Mouse (Mus musculus) liver, postnatal 0 days (tissue): ENCODE data around the gene Zfp148. TPM values are rescaled to one million over a fixed set of nuclear protein-coding genes. Genes with fewer than 3 reads are reported as not detected.

Source experiments
- ATAC-seq: fragments of 200-750 bp; cut with Nextera tagmentation; 2 replicates; pipeline ENCODE4 v1.8.0; 2017; ENCODE audit warnings: mild to moderate bottlenecking, moderate library complexity
- DNase-seq: peaks from one replicate; pipeline ENCODE4 v3.0.0-alpha.2; 2016
- H3K27ac ChIP-seq: fragments of 300-500 bp; sonication (generic); 2 replicates; pipeline ENCODE4 v1.5.1; 2014; ENCODE audit warnings: antibody characterized with exemption, moderate library complexity, mild to moderate bottlenecking, low read depth
- H3K27me3 ChIP-seq: fragments of 300-500 bp; sonication (generic); 2 replicates; pipeline ENCODE4 v1.6.1; 2014; ENCODE audit warnings: low read length, control low read depth, mixed read lengths; ENCODE audit not compliant: insufficient read depth
- H3K36me3 ChIP-seq: fragments of 300-500 bp; sonication (generic); replicated peaks from 2 replicates; pipeline ENCODE4 v1.6.1; 2014; ENCODE audit warnings: mild to moderate bottlenecking, control low read depth, low read length, moderate library complexity, mixed read lengths; ENCODE audit not compliant: insufficient read depth
- H3K4me1 ChIP-seq: fragments of 300-500 bp; sonication (generic); 2 replicates; pipeline ENCODE4 v1.6.1; 2014; ENCODE audit warnings: antibody characterized with exemption, mild to moderate bottlenecking, control low read depth; ENCODE audit not compliant: insufficient read depth
- H3K4me2 ChIP-seq: fragments of 300-500 bp; sonication (generic); 2 replicates; pipeline ENCODE4 v1.6.1; 2014; ENCODE audit warnings: low read depth, mild to moderate bottlenecking, low read length, moderate library complexity, mixed read lengths
- H3K4me3 ChIP-seq: fragments of 300-500 bp; sonication (generic); 2 replicates; pipeline ENCODE4 v1.5.1; 2014; ENCODE audit warnings: low read depth, low read length
- H3K9ac ChIP-seq: fragments of 300-500 bp; sonication (generic); replicated peaks from 2 replicates; pipeline ENCODE4 v1.6.1; 2014; ENCODE audit warnings: mild to moderate bottlenecking, moderate library complexity
- H3K9me3 ChIP-seq: fragments of 300-500 bp; sonication (generic); 2 replicates; pipeline ENCODE4 v1.6.1; 2016; ENCODE audit warnings: mild to moderate bottlenecking, control low read depth, low read length, mixed read lengths
- CTCF ChIP-seq: sonication (generic); IDR thresholded peaks from 2 replicates; pipeline ENCODE4 v1.5.1; 2016; ENCODE audit warnings: antibody characterized with exemption, low read depth
- EP300 ChIP-seq: IDR thresholded peaks from 2 replicates; pipeline ENCODE4 v1.6.1; 2016; ENCODE audit warnings: antibody characterized with exemption, low read depth, mild to moderate bottlenecking
- WGBS: fragments of 180-500 bp; shearing (Covaris S2); extraction: QIAGEN DNeasy Blood & Tissue Kit; methylation state at CpG from one replicate; pipeline ENCODE4 v1.1.7; 2014; ENCODE audit not compliant: insufficient replicate concordance; 5-methylcytosine and 5-hydroxymethylcytosine counted together
- polyA plus RNA-seq: library from polyadenylated mRNA; unstranded; fragments of >200 nt; fragmentation: Nextera tagmentation; extraction: Ambion mirVana; gene quantifications from 2 replicates; pipeline ENCODE4 v1.2.1, GENCODE M21; 2015

Zfp148 gene
- polyA plus RNA-seq, 1 experiment from 2014 or later, result 13.2 TPM

GRCm38 (mm10) chr16:33523571-33523970, 142.9 kb downstream of the Zfp148 start:
- 71% methylated on average over 10 of the region's 10 CpGs for WGBS
- H3K27ac ChIP-seq, result no peak overlapping the region
- no peak for ATAC-seq

GRCm38 (mm10) chr16:33529502-33530454, 149.1 kb downstream of the Zfp148 start:
- DNase-seq (no peak), ATAC-seq (0 out of 2 replicates have a peak, but pooled peaks have one; percentile 15)
- TF ChIP-seq CTCF, result no peak
- TF ChIP-seq EP300, result no peak
- Histone ChIP-seq H3K27me3 (no peaks in the 10 kb centered on the region), H3K27ac (no peak overlapping the region), H3K9me3 (no peaks in the 10 kb centered on the region), H3K4me3 (no peak overlapping the region), H3K4me1 (no peaks in the 10 kb centered on the region), H3K9ac (no peak overlapping the region), H3K4me2 (no peak overlapping the region), H3K36me3 (no peaks in the 10 kb centered on the region)
- 52% methylated on average over 11 of the region's 11 CpGs for WGBS

More at GRCm38 (mm10) chr16:33523571-33523970, 142.9 kb downstream of the Zfp148 start:
- Histone ChIP-seq H3K4me3 (no peak overlapping the region), H3K4me1 (no peaks in the 10 kb centered on the region), H3K27me3 (no peaks in the 10 kb centered on the region), H3K36me3 (no peaks in the 10 kb centered on the region), H3K9ac (no peak overlapping the region), H3K9me3 (no peaks in the 10 kb centered on the region), H3K4me2 (no peak overlapping the region)
- DNase-seq, result no peak
- TF ChIP-seq EP300 (no peak), CTCF (no peak)

- H3K9me3 ChIP-seq, result no peaks in the 10 kb centered on the region
- H3K27ac ChIP-seq, result peak overlapping the region; percentile 6; the same call in 1 of the 2 replicates
- no peaks in the 10 kb centered on the region for H3K36me3 ChIP-seq
- H3K27me3 ChIP-seq, result no peaks in the 10 kb centered on the region
- 53% methylated on average over 8 of the region's 8 CpGs for WGBS
- no peak overlapping the region for H3K4me2 ChIP-seq
- H3K4me1 ChIP-seq, result no peaks in the 10 kb centered on the region
- TF ChIP-seq CTCF (no peak), EP300 (no peak)
- no peak overlapping the region for H3K4me3 ChIP-seq
- 0 out of 2 replicates have a peak, but pooled peaks have one; percentile 17 for ATAC-seq
- DNase-seq, result no peak
- H3K9ac ChIP-seq, result no peak overlapping the region
These were observed 150.5 kb downstream of the Zfp148 start for GRCm38 (mm10) chr16:33531184-33531583.

- no peak for TF ChIP-seq CTCF
- no peak for TF ChIP-seq EP300
- Histone ChIP-seq H3K27me3 (no peaks in the 10 kb centered on the region), H3K4me1 (no peaks in the 10 kb centered on the region), H3K36me3 (no peaks in the 10 kb centered on the region), H3K27ac (no peak overlapping the region), H3K9ac (no peak overlapping the region), H3K4me2 (no peak overlapping the region), H3K9me3 (no peaks in the 10 kb centered on the region), H3K4me3 (no peak overlapping the region)
- WGBS, result 54% methylated on average over 8 of the region's 8 CpGs
- no peak for ATAC-seq
- DNase-seq, result peak; percentile 42
These were observed 155.8 kb downstream of the Zfp148 start for GRCm38 (mm10) chr16:33536456-33536855.

DNA sequence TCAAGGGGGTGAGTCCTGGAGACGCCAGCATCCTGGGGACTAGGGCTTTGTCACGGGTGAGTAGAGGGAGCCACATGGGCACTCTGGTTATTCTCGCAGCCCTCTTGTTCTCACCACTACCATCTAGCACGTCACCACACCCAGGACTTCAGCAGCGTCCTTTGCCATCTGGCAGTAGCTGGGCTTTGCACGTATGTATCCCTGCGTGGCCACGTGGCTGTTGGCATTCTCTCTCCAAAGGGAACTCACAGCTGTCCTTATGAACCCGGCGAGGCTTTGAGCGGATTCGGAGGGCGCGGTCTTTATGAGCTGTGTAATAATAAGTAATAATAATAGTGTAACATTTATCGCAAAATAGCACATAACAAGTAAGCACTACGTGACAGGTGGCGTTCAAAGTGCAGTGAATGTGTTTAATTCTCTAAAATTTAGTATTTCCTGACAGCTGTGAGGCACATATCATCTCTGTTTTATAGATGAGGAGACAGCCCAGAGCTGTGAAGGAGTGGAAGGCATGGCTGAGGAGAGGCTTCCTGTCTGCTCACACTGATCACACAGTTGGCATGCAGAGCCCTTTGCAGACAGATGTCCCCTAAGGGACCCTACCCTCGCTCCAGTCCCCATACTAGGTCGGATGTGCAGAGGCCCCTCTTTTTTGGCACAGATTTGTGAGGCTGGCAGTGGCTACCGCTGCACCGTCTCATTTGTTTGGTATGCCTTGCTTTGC, 157.0 kb downstream of the Zfp148 start:
- WGBS, result 81% methylated on average over 21 of the region's 21 CpGs
- no peaks in the 10 kb centered on the region for H3K36me3 ChIP-seq
- no peak overlapping the region for H3K9ac ChIP-seq
- H3K4me2 ChIP-seq, result no peak overlapping the region
- ATAC-seq, result no peak
- H3K27me3 ChIP-seq, result no peaks in the 10 kb centered on the region
- TF ChIP-seq CTCF (no peak), EP300 (no peak)
- no peaks in the 10 kb centered on the region for H3K4me1 ChIP-seq
- DNase-seq, result no peak
- H3K27ac ChIP-seq, result no peak overlapping the region
- no peak overlapping the region for H3K4me3 ChIP-seq
- no peaks in the 10 kb centered on the region for H3K9me3 ChIP-seq

- ATAC-seq (no peak), DNase-seq (no peak)
- no peak overlapping the region for H3K4me2 ChIP-seq
- 85% methylated on average over 2 of the region's 2 CpGs for WGBS
- H3K4me3 ChIP-seq, result no peak overlapping the region
- no peak overlapping the region for H3K9ac ChIP-seq
- no peak overlapping the region for H3K27ac ChIP-seq
- H3K9me3 ChIP-seq, result no peaks in the 10 kb centered on the region
- no peaks in the 10 kb centered on the region for H3K36me3 ChIP-seq
- no peaks in the 10 kb centered on the region for H3K27me3 ChIP-seq
- TF ChIP-seq CTCF, result no peak
- H3K4me1 ChIP-seq, result no peaks in the 10 kb centered on the region
These were observed 163.7 kb downstream of the Zfp148 start for GRCm38 (mm10) chr16:33544346-33544745.
